In genomic region chr17:66058160-66058559, GRCm38 (mm10) we compare ENCODE assay signal across 27 mouse cellular contexts.
"Had no signal": no experiment of that assay in that cellular context is flagged by ENCODE, and none has a peak within 500 bp of the region (broad histone marks: within the 10 kb centered on the region; RNA-seq: fewer than 3 reads in every experiment).

No protein-coding gene starts in this region.

- H3K9ac ChIP-seq: heart, embryonic 13.5 days; heart, embryonic 15.5 days; hindbrain, embryonic 12.5 days; hindbrain, embryonic 14.5 days; intestine, embryonic 15.5 days; limb, embryonic 13.5 days; limb, embryonic 15.5 days; liver, embryonic 12.5 days had no signal

- H3K4me2 ChIP-seq: heart, embryonic 11.5 days; heart, embryonic 13.5 days; heart, embryonic 15.5 days; hindbrain, embryonic 12.5 days; hindbrain, embryonic 14.5 days; intestine, embryonic 15.5 days; limb, embryonic 13.5 days; limb, embryonic 15.5 days; liver, embryonic 12.5 days had no signal

- ATAC-seq: hindbrain, embryonic 16.5 days; inflammation-experienced regulatory T-cells, adult 6 months; intestine, embryonic 15.5 days; intestine, postnatal 0 days; liver, embryonic 12.5 days had no signal

- H3K4me3 ChIP-seq: gastrocnemius, adult 2 months; heart, adult 2 months; heart, embryonic 13.5 days; heart, embryonic 15.5 days; hindbrain, embryonic 10.5 days; hindbrain, embryonic 12.5 days; intestine, embryonic 15.5 days; layer of hippocampus, adult 2 months; limb, embryonic 13.5 days; limb, embryonic 15.5 days; liver, embryonic 12.5 days had no signal

- H3K4me1 ChIP-seq: heart, embryonic 15.5 days; hindbrain, embryonic 10.5 days; hindbrain, embryonic 12.5 days; intestine, embryonic 15.5 days; limb, embryonic 15.5 days; liver, embryonic 12.5 days had no signal

- DNase-seq: gastrocnemius, adult 2 months; gastrocnemius, postnatal 10 days; gastrocnemius, postnatal 25 days; heart, adult 2 months; heart, postnatal 4 days; kidney, adult 18-20 months; kidney, adult 8-10 months; kidney, postnatal 10 days; kidney, postnatal 25 days; kidney, postnatal 4 days; layer of hippocampus, adult 9-11 months; layer of hippocampus, postnatal 36 days; left cerebral cortex, postnatal 4 days had no signal

- H3K27me3 ChIP-seq: heart, embryonic 13.5 days; heart, embryonic 15.5 days; hindbrain, embryonic 12.5 days; intestine, embryonic 15.5 days; limb, embryonic 13.5 days; limb, embryonic 15.5 days; liver, embryonic 12.5 days had no signal

- H3K9me3 ChIP-seq: heart, embryonic 13.5 days; heart, embryonic 15.5 days; hindbrain, embryonic 10.5 days; hindbrain, embryonic 12.5 days; intestine, embryonic 15.5 days; limb, embryonic 13.5 days; limb, embryonic 15.5 days; liver, embryonic 12.5 days had no signal

- H3K36me3 ChIP-seq: heart, embryonic 13.5 days; heart, embryonic 15.5 days; hindbrain, embryonic 10.5 days; hindbrain, embryonic 12.5 days; intestine, embryonic 15.5 days; limb, embryonic 13.5 days; limb, embryonic 15.5 days; liver, embryonic 12.5 days had no signal

- H3K27ac ChIP-seq: gastrocnemius, adult 2 months; heart, adult 2 months; heart, embryonic 13.5 days; heart, embryonic 15.5 days; hindbrain, embryonic 10.5 days; hindbrain, embryonic 12.5 days; hindbrain, embryonic 14.5 days; intestine, embryonic 15.5 days; layer of hippocampus, adult 2 months; limb, embryonic 13.5 days; limb, embryonic 15.5 days; liver, embryonic 12.5 days had no signal
